Mouse (Mus musculus) heart, embryonic 14.5 days (tissue): ENCODE measurements around the gene Ager. TPM values are rescaled to one million over a fixed set of nuclear protein-coding genes. Genes with fewer than 3 reads are reported as not detected.

ENCODE experiments used
- ATAC-seq: fragments of 200-750 bp; cut with Nextera tagmentation; 2 replicates; pipeline ENCODE4 v1.8.0; 2017; ENCODE audit warnings: low read depth, moderate TSS enrichment; ENCODE audit not compliant: insufficient number of reproducible peaks, insufficient read depth, low FRiP score
- H3K27ac ChIP-seq, 2 experiments: fragments of 200-500 bp in 1 of 2; fragments of 300-500 bp in 1 of 2; sonication (generic) in 1 of 2; replicated peaks in 1 of 2; 2 replicates each; pipeline ENCODE4 v1.5.1; 2012 to 2014; ENCODE audit warnings: low read depth in 2 of 2, low read length in 2 of 2, control low read depth in 1 of 2, mild to moderate bottlenecking in 1 of 2, mixed read lengths in 1 of 2; ENCODE audit not compliant: control insufficient read depth in 1 of 2, insufficient read depth in 1 of 2
- H3K27me3 ChIP-seq: fragments of 300-500 bp; sonication (generic); 2 replicates; pipeline ENCODE4 v1.6.1; 2014; ENCODE audit warnings: mild to moderate bottlenecking, low read length, control low read depth; ENCODE audit not compliant: control insufficient read depth, insufficient read depth
- H3K36me3 ChIP-seq: fragments of 300-500 bp; sonication (generic); 2 replicates; pipeline ENCODE4 v1.6.1; 2014; ENCODE audit warnings: mild to moderate bottlenecking, control low read depth, low read length, mixed read lengths; ENCODE audit not compliant: control insufficient read depth, insufficient read depth
- H3K4me1 ChIP-seq, 2 experiments: fragments of 200-500 bp in 1 of 2; fragments of 300-500 bp in 1 of 2; sonication (generic) in 1 of 2; 2 replicates each; pipeline ENCODE4 v1.6.1; 2012 to 2014; ENCODE audit warnings: low read length in 2 of 2, control low read depth in 1 of 2, mixed read lengths in 1 of 2; ENCODE audit not compliant: control insufficient read depth in 2 of 2, insufficient read depth in 2 of 2
- H3K4me2 ChIP-seq: fragments of 300-500 bp; sonication (generic); 2 replicates; pipeline ENCODE4 v1.6.1; 2014; ENCODE audit warnings: mild to moderate bottlenecking, low read length
- H3K4me3 ChIP-seq, 2 experiments: fragments of 200-500 bp in 1 of 2; fragments of 300-500 bp in 1 of 2; sonication (generic) in 1 of 2; 2 replicates each; pipeline ENCODE4 v1.5.1; 2012 to 2014; ENCODE audit warnings: low read length in 2 of 2, mild to moderate bottlenecking in 2 of 2, control low read depth in 1 of 2, low read depth in 1 of 2, moderate library complexity in 1 of 2; ENCODE audit not compliant: control insufficient read depth in 1 of 2, insufficient read depth in 1 of 2
- H3K9ac ChIP-seq: fragments of 300-500 bp; sonication (generic); 2 replicates; pipeline ENCODE4 v1.6.1; 2014; ENCODE audit warnings: mild to moderate bottlenecking, low read length
- H3K9me3 ChIP-seq: fragments of 300-500 bp; sonication (generic); 2 replicates; pipeline ENCODE4 v1.6.1; 2016; ENCODE audit warnings: low read length, control low read depth; ENCODE audit not compliant: control insufficient read depth
- WGBS: fragments of 180-500 bp; shearing (Covaris S2); extraction: QIAGEN DNeasy Blood & Tissue Kit; methylation state at CpG from one replicate; pipeline ENCODE4 v1.1.7; 2014; 5-methylcytosine and 5-hydroxymethylcytosine counted together
- polyA plus RNA-seq: library from polyadenylated mRNA; unstranded; fragments of >200 nt; fragmentation: Nextera tagmentation; extraction: Ambion mirVana; gene quantifications from 2 replicates; pipeline ENCODE4 v1.2.1, GENCODE M21; 2014

The Ager gene
- polyA plus RNA-seq, 1 experiment from 2014 or later = 1.2 TPM

DNA sequence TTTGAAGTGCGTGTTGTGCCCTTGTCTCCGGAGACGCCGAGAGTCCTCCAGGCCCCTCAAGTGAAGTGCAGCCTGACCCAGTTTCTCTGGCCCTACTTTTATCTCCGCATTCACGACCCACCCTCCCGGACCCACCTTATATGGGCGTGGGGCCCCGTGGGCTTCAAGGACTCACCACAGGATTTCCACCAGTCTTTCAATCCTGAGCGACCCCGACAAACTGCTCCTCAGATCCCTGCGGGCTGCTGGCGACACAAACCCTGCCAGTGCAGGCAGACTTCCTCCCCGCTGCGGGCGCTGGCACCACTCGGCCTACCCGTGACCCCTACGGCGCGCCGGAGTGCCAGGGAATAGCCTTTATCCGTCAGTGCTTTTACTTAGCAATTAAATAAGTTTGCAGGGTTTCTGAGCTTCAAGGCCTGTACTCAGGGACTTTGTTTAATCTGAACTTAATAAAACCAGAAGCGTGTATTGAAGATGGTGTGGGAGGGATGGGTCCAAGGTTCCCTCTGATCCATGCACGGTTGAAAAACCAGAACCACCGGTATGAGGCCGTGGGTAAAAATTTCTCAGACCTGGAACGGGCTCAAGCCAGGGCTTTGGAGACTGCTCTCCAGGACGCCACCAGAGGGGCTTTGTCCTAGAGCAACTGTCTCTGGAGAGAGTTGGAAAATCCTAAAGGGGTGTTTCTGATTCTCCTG is 30.4 kb downstream of the Ager start, which contains the start of gene Ppt2:
Gene Ppt2, minus strand, starts transcription at position 568 of the 701 bp plus-strand sequence.
- Histone ChIP-seq H3K4me2 (peak within 1 kb of the TSS; percentile 97), H3K36me3 (peaks cover 21% of the 10 kb centered on the region), H3K9ac (peak within 1 kb of the TSS; percentile 78), H3K27me3 (peaks cover 40% of the 10 kb centered on the region), H3K4me3 (peak within 1 kb of the TSS; percentile 61 to 66), H3K4me1 (peaks cover 19 to 42% of the 10 kb centered on the region in 2 experiments), H3K9me3 (no peaks in the 10 kb centered on the region), H3K27ac (peak within 1 kb of the TSS; percentile 96)
- 5% methylated on average over 29 of the region's 29 CpGs for WGBS
- ATAC-seq = no peak

DNA sequence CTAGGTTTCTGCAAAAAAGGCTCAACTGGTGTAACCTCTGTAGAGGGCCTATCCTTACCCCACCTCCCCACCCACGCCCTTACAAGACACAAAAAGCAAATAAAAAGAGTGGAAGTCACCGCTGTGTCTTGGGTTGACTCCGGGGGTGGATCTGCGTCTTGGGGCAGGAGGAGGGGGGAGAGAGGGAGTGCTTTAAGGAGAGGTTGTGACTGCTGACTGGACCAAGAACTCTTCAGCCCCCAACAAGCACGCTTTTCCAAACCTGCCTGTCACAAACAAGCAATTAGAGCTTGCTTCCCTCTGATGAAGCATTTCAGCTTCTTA is 30.9 kb downstream of the Ager start:
- Histone ChIP-seq H3K9ac (peak overlapping the region; percentile 78), H3K4me1 (peaks cover 19 to 42% of the 10 kb centered on the region in 2 experiments), H3K4me2 (peak overlapping the region; percentile 97), H3K27ac (peak overlapping the region in 1 of 2 experiments; percentile 96; a peak in 1 of 4 replicates), H3K27me3 (peaks cover 45% of the 10 kb centered on the region), H3K9me3 (no peaks in the 10 kb centered on the region), H3K36me3 (peaks cover 16% of the 10 kb centered on the region), H3K4me3 (peak overlapping the region in 1 of 2 experiments; percentile 66; a peak in 1 of 4 replicates)
- 32% methylated on average over 5 of the region's 5 CpGs for WGBS
- ATAC-seq = no peak

DNA sequence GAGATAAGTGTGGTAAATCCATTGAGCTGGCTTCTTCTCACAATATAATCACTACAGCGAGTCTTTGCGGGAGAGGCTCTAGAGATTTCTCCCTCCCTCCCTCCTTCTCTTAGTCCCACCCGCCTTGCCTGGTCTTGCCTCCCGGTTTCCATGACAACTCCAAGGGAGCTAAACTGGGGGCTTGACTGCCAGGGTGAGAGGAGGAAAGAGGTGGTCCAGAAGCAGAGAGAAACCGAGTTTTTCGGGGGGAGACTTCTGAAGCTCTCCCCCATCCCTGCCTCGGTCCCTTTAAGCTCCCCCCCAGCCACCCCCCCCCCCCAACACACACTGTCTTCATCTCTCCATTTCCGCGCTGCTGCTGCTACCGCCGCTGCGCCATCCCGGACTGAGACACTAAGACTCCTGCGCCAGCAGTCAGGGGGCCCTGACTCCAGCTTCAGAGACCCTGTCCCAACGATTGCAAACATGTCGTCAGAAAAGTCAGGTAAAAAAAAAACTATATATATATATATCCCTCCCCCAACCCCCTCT is 31.6 kb downstream of the Ager start, which contains the start of gene Prrt1:
Gene Prrt1, plus strand, starts transcription at position 313 of the 531 bp plus-strand sequence.
- no peaks in the 10 kb centered on the region for H3K9me3 ChIP-seq

DNA sequence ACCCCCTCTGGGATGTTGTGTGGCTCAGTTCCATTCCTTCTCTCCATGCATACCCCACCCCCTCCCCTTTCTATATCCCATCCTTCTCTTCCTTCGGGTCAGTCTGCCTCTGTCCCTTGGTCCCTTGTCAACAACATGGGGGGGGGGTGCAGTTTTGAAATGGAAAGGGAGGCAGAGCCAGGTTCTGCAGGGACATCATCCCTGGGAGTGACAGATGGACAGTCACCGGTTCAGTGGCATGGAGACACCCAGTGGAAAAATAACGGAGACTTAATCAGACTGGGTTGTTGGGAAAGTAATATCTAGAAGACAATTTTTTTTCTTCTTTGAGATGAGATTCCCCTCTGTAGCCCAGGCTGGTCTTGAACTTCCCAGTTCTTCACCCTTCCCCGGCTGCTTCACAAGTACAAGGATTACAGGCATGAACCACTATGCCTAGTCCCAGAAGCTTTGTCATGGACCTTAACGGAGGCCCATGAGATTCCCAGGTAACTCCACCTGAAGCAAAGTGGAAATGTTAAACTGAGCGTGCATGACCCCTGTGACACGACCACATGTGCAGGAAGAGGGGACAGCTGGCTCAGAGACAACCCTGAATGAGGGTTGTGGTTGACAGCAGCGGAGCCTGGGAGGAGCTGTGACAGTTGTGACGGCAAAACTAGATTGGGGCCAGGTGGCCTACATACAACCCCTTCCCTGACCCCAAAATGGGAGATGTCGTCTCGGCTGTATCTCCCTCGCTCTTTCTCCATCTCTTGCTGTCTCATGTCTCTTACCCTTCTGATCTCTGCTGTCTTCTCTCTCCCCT is 32.3 kb downstream of the Ager start:
- Histone ChIP-seq H3K4me1 (peaks cover 19 to 42% of the 10 kb centered on the region in 2 experiments), H3K36me3 (peaks cover 7% of the 10 kb centered on the region), H3K4me3 (peak overlapping the region in 1 of 2 experiments; percentile 27; a peak in 2 of 4 replicates), H3K27me3 (peaks cover 51% of the 10 kb centered on the region), H3K27ac (no peak overlapping the region), H3K4me2 (peak overlapping the region; percentile 97), H3K9ac (no peak overlapping the region), H3K9me3 (no peaks in the 10 kb centered on the region)
- 18% methylated on average over 12 of the region's 12 CpGs for WGBS
- ATAC-seq = no peak

More for the DNA sequence above, 31.6 kb downstream of the Ager start, which contains the start of gene Prrt1:
- peaks cover 50% of the 10 kb centered on the region for H3K27me3 ChIP-seq
- peak within 1 kb of the TSS; percentile 78 for H3K9ac ChIP-seq
- peak within 1 kb of the TSS; percentile 97 for H3K4me2 ChIP-seq
- H3K4me3 ChIP-seq = peak within 1 kb of the TSS; percentile 61 to 66
- WGBS = 5% methylated on average over 16 of the region's 16 CpGs
- ATAC-seq = no peak
- peak within 1 kb of the TSS; percentile 96; a peak in 3 of 4 replicates for H3K27ac ChIP-seq
- peaks cover 9% of the 10 kb centered on the region for H3K36me3 ChIP-seq
- H3K4me1 ChIP-seq = peaks cover 19 to 42% of the 10 kb centered on the region in 2 experiments

DNA sequence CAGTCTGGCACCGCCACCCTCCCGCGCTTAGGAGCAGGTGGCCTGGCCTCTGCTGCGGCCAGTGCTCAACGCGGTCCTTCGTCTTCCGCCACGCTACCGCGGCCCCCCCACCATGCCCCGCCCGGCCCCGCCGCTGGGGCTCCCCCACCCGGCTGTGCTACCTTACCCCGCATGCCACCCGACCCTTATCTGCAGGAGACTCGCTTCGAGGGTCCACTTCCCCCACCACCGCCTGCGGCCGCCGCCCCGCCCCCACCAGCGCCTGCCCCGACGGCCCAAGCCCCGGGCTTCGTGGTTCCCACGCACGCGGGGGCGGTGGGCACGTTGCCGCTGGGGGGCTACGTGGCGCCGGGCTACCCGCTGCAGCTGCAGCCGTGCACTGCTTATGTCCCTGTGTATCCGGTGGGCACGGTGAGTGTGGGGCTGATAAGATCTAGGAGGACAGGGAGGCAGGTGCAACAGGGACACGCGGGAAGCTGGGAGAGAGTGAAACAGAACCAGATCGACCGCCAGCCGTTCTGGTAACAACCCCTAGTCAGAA is 33.2 kb downstream of the Ager start:
- peaks cover 51% of the 10 kb centered on the region for H3K27me3 ChIP-seq

DNA sequence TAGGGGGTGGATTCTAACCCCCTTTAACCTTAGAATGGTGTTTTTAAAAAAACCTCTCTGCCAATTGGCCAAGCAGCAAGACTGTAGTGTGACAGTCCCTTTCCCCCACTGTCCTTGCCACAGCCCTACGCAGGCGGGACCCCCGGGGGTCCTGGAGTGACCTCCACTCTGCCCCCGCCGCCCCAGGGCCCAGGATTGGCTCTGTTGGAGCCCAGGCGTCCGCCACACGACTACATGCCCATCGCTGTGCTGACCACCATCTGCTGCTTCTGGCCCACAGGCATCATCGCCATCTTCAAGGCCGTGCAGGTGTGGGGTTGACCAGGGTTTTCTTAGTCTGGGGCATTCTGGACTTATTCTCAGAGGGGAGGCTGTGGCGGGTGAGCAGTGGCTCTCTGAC is 34.0 kb downstream of the Ager start:
- Histone ChIP-seq H3K9ac (peak overlapping the region; percentile 46; the same call in 1 of the 2 replicates), H3K27me3 (peaks cover 51% of the 10 kb centered on the region), H3K4me3 (peak overlapping the region in 1 of 2 experiments; percentile 33; a peak in 2 of 4 replicates), H3K36me3 (no peaks in the 10 kb centered on the region), H3K4me2 (peak overlapping the region; percentile 68), H3K9me3 (no peaks in the 10 kb centered on the region), H3K4me1 (peaks cover 14 to 36% of the 10 kb centered on the region in 2 experiments), H3K27ac (no peak overlapping the region)
- ATAC-seq = no peak
- 8% methylated on average over 12 of the region's 12 CpGs for WGBS

More for the DNA sequence above, 33.2 kb downstream of the Ager start:
- Histone ChIP-seq H3K9me3 (no peaks in the 10 kb centered on the region), H3K4me1 (peaks cover 19 to 42% of the 10 kb centered on the region in 2 experiments), H3K4me3 (peak overlapping the region; percentile 1 to 27; a peak in 2 of 4 replicates), H3K36me3 (no peaks in the 10 kb centered on the region; the same call in 1 of the 2 replicates), H3K9ac (no peak overlapping the region; the same call in 1 of the 2 replicates), H3K27ac (no peak overlapping the region), H3K4me2 (peak overlapping the region; percentile 60)
- ATAC-seq = no peak
- 2% methylated on average over 48 of the region's 48 CpGs for WGBS

DNA sequence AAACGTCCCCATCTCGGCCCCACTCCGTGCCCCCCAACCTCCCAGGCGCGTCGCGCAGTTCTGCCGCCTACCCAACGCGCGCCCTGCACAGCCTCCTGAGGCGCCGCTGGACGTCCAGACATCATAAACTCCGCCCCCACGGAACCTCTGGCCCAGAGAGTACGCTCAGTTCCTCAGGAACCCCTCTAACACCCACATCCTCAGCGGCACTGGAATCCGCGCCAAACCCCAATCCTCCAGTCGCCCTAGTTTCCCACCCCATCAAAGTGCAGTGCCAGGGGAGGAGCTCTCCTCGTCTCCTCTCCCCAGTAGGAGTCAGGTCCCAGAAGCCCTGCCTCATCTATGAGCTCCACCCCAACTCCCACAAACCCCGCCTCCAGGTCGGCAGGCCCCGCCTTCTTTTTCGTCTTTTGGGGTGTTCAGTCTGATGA is 34.6 kb downstream of the Ager start:
- ATAC-seq = 0 out of 2 replicates have a peak, but pooled peaks have one; percentile 25
- peak overlapping the region; percentile 68 for H3K4me2 ChIP-seq
- H3K4me3 ChIP-seq = peak overlapping the region; percentile 27 to 33
- peaks cover 51% of the 10 kb centered on the region for H3K27me3 ChIP-seq
- H3K27ac ChIP-seq = no peak overlapping the region
- peaks cover 14 to 34% of the 10 kb centered on the region in 2 experiments for H3K4me1 ChIP-seq
- peak overlapping the region; percentile 46; the same call in 1 of the 2 replicates for H3K9ac ChIP-seq
- H3K36me3 ChIP-seq = no peaks in the 10 kb centered on the region
- under 1% methylated on average over 25 of the region's 26 CpGs for WGBS
- no peaks in the 10 kb centered on the region for H3K9me3 ChIP-seq
